Mouse (Mus musculus): ENCODE results near the gene Spats2.
"Not testable (repeated sequence)": the region's sequence is repeated elsewhere in the genome, so short reads cannot be mapped to it uniquely, and the experiment has no call there.

Gene Spats2

GRCm38 (mm10) chr15:99139669-99140068 lies 14.0 kb downstream of the Spats2 start:
- no peak for DNase-seq (ENCODE audit: low read depth)

DNA sequence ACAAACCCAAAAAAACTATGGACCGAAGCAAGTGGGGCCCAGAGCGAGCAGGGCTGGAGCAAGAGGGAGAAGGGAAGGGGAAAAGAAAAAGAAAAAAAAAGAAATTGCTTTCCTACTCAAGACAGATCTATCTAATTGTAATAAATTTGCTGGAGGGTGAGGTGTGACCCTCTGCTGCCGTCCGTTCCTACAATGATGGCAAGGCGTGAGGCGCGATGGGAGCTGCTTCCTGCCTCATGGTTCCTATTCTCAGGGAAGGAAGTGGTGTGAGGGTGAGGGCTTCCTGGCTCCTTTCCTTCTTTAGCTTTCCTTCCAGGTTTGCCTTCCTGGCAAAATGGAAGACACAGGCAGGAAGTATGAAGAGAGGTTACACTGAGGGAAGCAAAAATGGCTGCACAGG lies 24.8 kb downstream of the Spats2 start:
- DNase-seq (ENCODE audit: low read depth), result no peak

GRCm38 (mm10) chr15:99151324-99151723 lies 25.6 kb downstream of the Spats2 start:
- DNase-seq (ENCODE audit: low read depth), result no peak

DNA sequence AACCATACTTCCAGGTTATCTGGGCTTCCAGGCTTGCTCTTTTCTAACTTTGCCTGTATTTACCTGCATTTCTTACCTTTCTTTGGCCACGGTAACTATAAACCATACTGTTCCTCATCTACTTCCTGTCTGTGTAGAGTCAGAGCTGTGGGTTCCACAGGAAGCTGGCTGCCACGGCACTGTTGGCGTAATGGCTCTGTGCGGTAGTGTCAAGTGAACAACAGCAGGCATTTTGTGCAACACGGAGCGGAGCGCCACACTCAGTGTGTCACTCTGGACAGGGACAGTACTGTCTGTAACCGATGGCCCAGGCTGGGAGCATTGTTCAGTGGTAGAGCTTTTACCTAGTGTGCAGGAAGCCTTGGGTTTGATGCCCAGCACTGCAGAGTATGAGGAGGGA lies 27.8 kb downstream of the Spats2 start:
- no peak for DNase-seq (ENCODE audit: low read depth)

DNA sequence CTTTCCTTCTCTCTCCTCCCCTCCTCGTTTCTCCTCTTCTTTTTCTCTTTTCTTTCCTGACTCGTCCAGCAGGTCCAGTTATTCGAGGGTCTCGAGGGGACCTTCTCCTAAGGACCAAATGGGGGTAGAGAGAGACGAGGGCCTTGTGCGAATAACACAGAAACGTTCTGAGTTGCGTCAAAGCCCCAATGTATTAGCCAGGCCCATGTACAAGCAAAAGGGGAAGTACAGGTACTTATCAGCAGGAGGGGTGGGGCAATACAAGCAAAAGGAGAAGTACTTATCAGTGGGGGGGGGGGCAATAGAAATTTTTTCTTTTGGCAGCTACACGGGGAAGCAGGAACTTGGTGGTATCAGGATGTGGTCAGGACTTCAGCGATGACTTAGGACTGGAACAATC lies 28.8 kb downstream of the Spats2 start:
- not testable (repeated sequence) for DNase-seq (ENCODE audit: low read depth)

DNA sequence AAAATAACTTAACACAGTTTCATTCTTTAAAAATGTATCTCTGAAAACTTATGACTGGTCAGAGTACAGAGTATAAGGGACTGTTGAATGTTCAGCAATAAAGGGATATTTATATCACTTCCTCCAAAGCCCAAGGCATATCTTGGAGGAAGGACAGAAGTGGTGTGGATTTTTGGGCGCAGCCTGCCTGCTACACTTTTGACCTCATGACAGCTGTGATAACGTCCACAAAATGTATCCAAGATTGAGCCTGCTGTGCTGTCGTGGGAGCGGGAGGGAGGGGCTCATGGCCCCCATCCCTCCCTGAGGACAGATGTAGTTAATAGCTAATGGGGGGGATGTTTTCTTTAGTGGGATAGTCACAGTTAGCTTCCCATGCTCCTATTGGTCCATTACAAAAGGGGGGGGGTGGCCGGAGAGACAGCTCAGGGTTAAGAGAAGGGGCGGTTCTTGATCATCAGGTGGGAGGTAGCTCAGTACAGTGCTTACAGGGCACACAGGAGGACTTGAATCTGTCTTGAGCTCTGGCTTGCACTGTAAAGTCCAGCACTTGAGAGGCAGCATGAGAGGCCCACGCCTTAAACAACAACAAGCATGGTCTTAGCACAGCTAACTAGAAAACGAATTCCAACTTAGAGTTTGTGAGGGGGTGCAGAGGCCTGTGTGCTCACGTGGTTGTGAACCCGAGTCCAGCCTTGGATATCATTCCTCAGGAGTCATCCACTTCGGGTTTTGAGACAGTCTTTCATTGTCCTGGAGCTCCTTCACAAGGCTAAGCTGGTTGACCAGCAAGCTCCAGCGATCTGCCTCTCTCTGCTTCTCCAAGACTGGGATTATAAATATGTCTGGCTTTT lies 38.0 kb downstream of the Spats2 start:
- DNase-seq (ENCODE audit: low read depth), result no peak

GRCm38 (mm10) chr15:99172131-99172530 lies 46.4 kb downstream of the Spats2 start:
- DNase-seq (ENCODE audit: low read depth), result no peak

GRCm38 (mm10) chr15:99179639-99180038 lies 53.9 kb downstream of the Spats2 start:
- no peak for DNase-seq (ENCODE audit: low read depth)

DNA sequence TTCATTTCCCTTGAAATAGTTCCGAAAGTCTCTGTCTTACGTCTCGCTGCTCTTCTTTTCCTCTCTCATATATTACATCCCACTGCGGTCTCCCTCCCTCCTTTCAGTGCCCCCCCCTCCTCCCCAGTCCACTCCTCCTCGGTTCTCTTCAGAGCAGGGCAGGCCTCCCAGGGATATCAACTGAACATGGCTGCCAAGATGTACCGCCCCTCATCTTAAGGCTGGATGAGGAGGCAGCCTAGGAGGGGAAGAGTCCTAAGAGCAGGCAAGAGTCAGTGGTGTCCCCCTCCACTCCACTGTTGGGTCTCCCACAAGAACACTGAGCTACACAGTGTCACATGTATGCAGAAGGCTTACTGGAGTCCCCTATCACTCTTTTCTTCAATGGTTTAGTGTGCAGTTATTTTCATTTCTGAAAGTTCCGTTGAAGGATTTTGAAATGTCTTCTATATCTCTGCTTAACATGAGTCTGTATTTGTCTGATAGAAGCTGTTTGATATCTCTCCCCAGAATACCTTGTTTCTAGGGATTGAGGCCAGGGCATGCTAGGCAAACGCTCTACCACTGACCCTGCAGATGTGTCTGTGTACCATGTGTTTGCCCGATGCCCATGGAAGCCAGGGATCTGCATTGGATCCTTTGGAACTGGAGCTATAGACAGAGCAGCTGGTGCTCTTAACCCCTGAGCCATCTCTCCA lies 58.6 kb downstream of the Spats2 start:
- DNase-seq (ENCODE audit: low read depth), result no peak

DNA sequence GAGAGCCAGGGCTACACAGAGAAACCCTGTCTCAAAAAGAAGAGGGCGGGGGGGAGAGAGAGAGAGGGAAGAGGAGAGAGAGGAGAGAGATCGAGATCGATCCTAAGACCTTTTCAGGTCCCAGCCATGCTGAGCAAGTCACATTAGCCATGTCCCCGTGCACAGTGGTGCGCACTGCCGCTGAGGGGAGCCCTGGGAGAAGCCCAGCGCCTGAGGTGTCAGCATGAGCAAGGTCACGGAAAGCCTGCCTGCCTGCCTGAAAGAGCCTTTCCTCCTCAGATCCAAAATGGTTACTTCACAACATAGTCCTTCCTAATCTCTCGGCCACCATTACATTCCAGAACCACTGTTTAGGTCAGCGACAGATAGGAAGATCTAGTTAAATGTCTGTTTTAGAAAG lies 68.6 kb downstream of the Spats2 start:
- DNase-seq (ENCODE audit: low read depth), result no peak

DNA sequence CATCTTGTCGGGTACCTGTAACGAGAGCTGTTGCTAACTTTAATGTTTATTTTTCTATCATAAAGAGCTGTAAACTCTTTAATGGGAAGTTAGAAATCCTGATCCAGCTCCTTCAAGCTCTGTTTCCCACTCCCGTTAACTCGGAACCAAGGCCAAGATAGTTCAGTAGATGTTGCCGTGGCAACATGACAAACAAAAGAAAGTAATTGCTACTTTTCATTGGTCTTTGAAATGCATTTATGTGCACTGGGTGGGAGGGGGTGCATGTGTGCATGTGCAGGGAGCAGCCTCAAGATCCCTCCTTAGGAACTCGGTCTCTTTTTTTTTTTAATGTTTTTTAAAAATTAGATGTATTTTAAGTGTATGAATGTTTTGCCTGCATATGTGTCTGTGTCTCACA lies 69.3 kb downstream of the Spats2 start:
- no peak for DNase-seq (ENCODE audit: low read depth)

DNA sequence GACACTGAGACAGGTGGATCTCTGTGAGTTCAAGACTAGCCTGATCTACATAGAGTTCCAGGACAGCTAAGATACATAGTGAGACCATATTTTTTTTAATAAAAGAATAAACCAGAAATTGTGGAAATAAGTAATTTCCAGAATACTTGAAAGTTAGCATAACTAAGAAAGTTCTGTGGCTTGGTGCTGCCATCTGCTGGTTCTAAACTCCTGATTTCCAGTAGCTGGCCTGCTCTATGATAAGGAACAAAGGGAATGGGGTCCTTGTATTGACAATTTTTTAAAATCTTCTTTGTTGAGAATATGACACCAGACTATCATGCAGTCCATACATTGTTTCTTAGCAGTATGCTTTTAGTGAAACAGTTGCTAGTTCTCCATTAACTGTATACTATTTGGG lies 73.0 kb downstream of the Spats2 start:
- DNase-seq (ENCODE audit: low read depth), result no peak

DNA sequence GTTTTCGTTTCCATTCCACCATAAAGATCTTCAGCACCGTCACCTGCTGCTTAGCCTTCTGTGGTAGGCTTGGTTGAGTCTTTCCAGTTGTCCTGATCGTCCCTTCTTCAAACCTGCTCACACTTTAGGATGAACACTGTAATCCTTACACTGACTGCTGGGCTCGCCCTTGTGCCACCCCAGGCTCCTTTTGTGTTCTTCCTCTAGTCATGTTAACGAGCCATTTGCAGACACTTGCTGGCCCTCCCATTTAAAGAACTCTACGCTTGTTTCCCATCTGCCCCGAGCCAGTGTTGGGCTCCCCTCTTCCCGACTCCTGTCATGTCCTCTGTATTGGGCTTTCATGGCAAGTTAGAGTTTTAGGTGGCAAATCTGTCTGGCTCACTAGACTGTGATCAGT lies 80.2 kb downstream of the Spats2 start:
- no peak for DNase-seq (ENCODE audit: low read depth)

DNA sequence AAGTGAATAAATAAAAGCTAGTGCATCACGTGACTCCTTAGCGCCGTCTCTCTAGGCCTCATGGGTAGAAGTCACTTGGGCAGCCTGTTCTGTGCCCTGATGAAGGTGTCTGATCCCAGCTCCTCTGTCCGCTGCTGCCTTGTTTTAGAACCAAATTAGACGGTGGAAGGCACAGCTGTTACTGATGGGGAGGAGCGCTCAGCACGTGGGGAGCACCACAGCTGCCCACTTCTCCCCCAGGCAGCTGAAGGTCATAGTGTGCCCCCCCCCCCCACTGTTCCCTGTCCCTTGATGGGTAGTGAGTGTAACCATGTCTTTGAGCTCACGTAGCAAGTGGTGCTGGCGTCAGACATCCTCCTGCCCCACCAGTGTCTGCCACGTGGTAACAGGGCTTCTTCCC lies 87.5 kb downstream of the Spats2 start:
- no peak for DNase-seq (ENCODE audit: low read depth)

- DNase-seq (ENCODE audit: low read depth), result no peak
Observed at GRCm38 (mm10) chr15:99214941-99215340, 89.2 kb downstream of the Spats2 start.

GRCm38 (mm10) chr15:99215741-99216463 lies 90.2 kb downstream of the Spats2 start:
- no peak for DNase-seq (ENCODE audit: low read depth)

- DNase-seq (ENCODE audit: low read depth), result no peak
Observed at GRCm38 (mm10) chr15:99217630-99218029, 91.9 kb downstream of the Spats2 start.

DNA sequence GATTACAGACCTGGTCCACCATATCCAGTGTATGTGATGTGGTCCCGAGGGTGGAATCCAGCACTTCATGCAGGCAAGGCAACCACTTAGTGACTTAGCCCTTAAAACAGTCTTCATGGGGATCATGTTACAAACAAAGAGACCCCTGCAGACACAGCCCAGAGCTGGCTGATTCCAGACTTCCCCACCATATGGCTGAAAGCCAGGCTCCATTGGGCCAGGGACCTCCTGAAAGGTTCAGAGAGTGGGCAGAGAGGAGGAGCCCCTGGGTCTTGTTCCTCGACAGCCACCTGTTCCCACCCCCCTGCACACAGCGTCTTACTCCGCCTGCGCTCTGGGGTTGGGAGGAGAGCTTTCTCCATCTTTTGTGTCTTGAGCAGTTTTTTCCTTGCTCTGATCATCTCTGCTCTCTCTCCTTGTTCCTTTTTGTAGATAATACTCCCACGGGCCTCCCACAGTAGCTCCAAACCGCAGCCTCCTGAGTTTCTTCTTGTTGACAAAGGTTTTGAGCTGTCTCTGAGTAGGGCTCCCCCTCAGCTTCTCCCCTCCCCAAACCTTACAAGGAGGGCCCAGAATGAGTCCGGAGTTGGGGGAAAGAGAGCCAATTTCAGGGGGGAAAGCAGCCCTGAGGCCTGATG lies 95.7 kb downstream of the Spats2 start:
- no peak for DNase-seq (ENCODE audit: low read depth)

- DNase-seq (ENCODE audit: low read depth), result no peak
Observed at GRCm38 (mm10) chr15:99222794-99223584, 97.3 kb downstream of the Spats2 start.

DNA sequence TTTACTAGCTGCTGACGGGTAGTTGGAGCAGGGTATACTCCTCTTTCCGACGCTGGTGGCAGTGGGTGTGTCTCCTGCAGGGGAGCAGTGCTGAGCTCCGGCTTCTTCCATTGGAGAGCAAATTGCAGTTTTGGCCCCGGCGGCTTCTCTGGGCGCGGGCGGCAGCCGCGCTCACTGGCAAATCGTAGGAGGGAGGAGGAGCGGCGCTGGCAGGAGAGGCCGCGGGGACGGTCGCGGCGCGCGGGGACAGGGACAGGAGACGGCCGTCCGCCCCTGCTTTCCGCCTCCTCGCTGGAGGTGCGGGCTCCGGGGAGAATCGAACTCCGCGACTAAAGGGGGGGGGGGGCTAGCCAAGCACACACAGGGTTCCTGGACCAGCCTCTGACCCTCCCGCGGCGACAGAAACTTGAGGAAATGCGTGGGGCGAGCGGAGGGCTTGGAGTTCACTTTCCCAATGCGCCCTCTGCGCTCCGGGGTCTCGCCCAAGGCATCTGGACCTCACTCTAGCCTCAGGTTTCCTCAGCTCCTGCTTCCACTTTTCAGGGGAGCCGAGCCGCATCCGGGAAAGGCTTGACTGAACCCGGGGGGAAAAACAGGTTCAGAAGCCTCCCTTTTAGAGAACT lies 98.0 kb downstream of the Spats2 start:
- no peak for DNase-seq (ENCODE audit: low read depth)
